ENCODE assay signal across 8 mouse cellular contexts in the genomic region with DNA sequence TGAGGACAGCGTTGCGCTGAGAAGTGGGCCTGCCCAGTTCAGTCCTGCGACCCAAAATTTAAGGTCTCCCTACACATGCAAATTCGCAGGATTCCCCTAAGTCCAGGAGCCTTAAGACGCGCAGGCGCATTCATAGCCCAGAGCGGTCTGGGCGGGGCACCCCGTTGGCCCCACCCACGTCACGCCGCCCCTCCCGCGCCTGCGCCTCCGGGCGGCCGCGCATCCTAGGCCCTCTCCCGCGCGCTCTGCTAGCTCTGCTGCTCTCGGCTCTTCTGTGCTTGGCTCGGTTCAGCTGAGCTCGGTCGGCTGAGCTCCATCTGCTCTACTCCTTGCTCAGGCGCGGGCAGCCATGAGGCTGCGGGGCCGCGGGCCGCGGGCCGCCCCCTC. TPM values are rescaled to one million over a fixed set of nuclear protein-coding genes. Genes with fewer than 3 reads are reported as not detected.
DNase-seq lines count a peak whose midpoint lies in the region; ATAC-seq lines count a peak whose summit lies in the region.

Gene Lpcat1 (plus strand): TSS at position 164 of the 387 bp plus-strand sequence.

- WGBS in hindbrain, embryonic 15.5 days: under 1% methylated on average over 35 of the region's 35 CpGs

- peak within 1 kb of the TSS; percentile 80 for H3K4me2 ChIP-seq in hindbrain, embryonic 15.5 days

- no peaks in the 10 kb centered on the region for H3K36me3 ChIP-seq in hindbrain, embryonic 15.5 days

- no peaks in the 10 kb centered on the region for H3K27me3 ChIP-seq in hindbrain, embryonic 15.5 days

- DNase-seq in ZHBTc4 (ENCODE audit: low read depth, low spot score): peak; percentile 95
- DNase-seq in cerebellum, postnatal 4 days (ENCODE audit: low spot score in 2 of 2): peak; percentile 73 to 88
- peak; percentile 77 for DNase-seq in gastrocnemius, adult 18-20 months (ENCODE audit: low spot score)
- DNase-seq in left cerebral cortex, adult 11 months (ENCODE audit: low spot score): peak; percentile 83
- DNase-seq in lung, postnatal 36 days: peak; percentile 92
- DNase-seq in retina, embryonic 14.5 days (ENCODE audit: low spot score): peak; percentile 96
- DNase-seq in thymus, postnatal 36 days: peak; percentile 87

- H3K4me3 ChIP-seq in hindbrain, embryonic 15.5 days: peak within 1 kb of the TSS; percentile 61

- peak within 1 kb of the TSS; percentile 77 for H3K9ac ChIP-seq in hindbrain, embryonic 15.5 days

- peak; percentile 96 for ATAC-seq in hindbrain, embryonic 15.5 days (ENCODE audit: low FRiP score, low read depth)

- H3K4me1 ChIP-seq in hindbrain, embryonic 15.5 days (replicated peaks): peaks cover 35% of the 10 kb centered on the region

- peak within 1 kb of the TSS; percentile 92 for H3K27ac ChIP-seq in hindbrain, embryonic 15.5 days (replicated peaks)

- no peaks in the 10 kb centered on the region for H3K9me3 ChIP-seq in hindbrain, embryonic 15.5 days

RNA-seq across cellular contexts. Expression of gene Lpcat1, which starts in this region (rescaled TPM):
- 1 to 10 TPM; 2.3 to 2.4 TPM for total RNA-seq in gastrocnemius, adult 18-20 months (2021)
- polyA plus RNA-seq in hindbrain, embryonic 15.5 days (2015; fragmentation: Nextera tagmentation; extraction: Ambion mirVana): 68.1 and 74.3 TPM in 2 replicates

Comparison
In these comparisons a context has a peak if more than half of its experiments do, and no peak if none do; other contexts are left out.
1. Peak in every context shown above with its lines: DNase-seq, ATAC-seq, H3K4me3 ChIP-seq and H3K27ac ChIP-seq.